Comparison of ENCODE assay signal across 22 mouse cellular contexts in genomic region chr3:144703959-144704358, GRCm38 (mm10). TPM values are rescaled to one million over a fixed set of nuclear protein-coding genes. Genes with fewer than 3 reads are reported as not detected.
A peak's percentile ranks its signal among the peaks of the same experiment; 100 is the strongest.
DNase-seq lines count a peak whose midpoint lies in the region; ATAC-seq and TF ChIP-seq lines count a peak whose summit lies in the region.
"Had no signal": no experiment of that assay in that cellular context is flagged by ENCODE, and none has a peak within 500 bp of the region (broad histone marks: within the 10 kb centered on the region; RNA-seq: fewer than 3 reads in every experiment).

No protein-coding gene starts in this region.

- no peaks in the 10 kb centered on the region for H3K27me3 ChIP-seq in small intestine, adult 2 months (ENCODE audit: control insufficient read depth, insufficient read depth, low read length)
- H3K27me3 ChIP-seq: embryonic facial prominence, embryonic 12.5 days; heart, embryonic 12.5 days; neural tube, embryonic 12.5 days had no signal

- peak; percentile 92 for ATAC-seq in activated CD4-positive, CD25-positive, alpha-beta regulatory T cell, adult 4 months
- ATAC-seq: midbrain, embryonic 16.5 days had no signal

- peak overlapping the region; percentile 44; the same call in 1 of the 2 replicates for H3K27ac ChIP-seq in gastrocnemius, adult 2 months
- H3K27ac ChIP-seq in small intestine, adult 2 months (ENCODE audit: insufficient read depth, low read depth, low read length) = peak overlapping the region; percentile 80
- H3K27ac ChIP-seq: embryonic facial prominence, embryonic 12.5 days; forebrain, embryonic 10.5 days; hindbrain, embryonic 10.5 days; liver, embryonic 14.5 days; neural tube, embryonic 12.5 days had no signal

- intact Hi-C loops in gastrocnemius, adult 2 months (cut with DNase I) = no loop called here

- TF ChIP-seq CTCF in gastrocnemius, adult 2 months (IDR thresholded peaks at IDR 0.05) = no peak
- no peak for TF ChIP-seq CTCF in small intestine, adult 2 months (IDR thresholded peaks at IDR 0.05; ENCODE audit: extremely low read depth, insufficient read length, insufficient replicate concordance, low read depth, low read length)

- H3K36me3 ChIP-seq in small intestine, adult 2 months (ENCODE audit: control insufficient read depth, insufficient read depth, low read length) = peaks cover 30% of the 10 kb centered on the region

- DNase-seq in gastrocnemius, adult 2 months = no peak
- DNase-seq in gastrocnemius, postnatal 4 days (ENCODE audit: low spot score in 2 of 2) = no peak
- peak; percentile 58 for DNase-seq in induced T-regulatory cell, adult 2 months (ENCODE audit: low read depth)
- DNase-seq in layer of hippocampus, adult 9-10 months (ENCODE audit: low spot score) = no peak
- DNase-seq in kidney, adult 8-10 months = no peak
- no peak for DNase-seq in thymus, postnatal 14 days
- DNase-seq: adrenal gland, adult 8-10 months; cerebellum, postnatal 10 days; gastrocnemius, postnatal 25 days; kidney, postnatal 10 days; lung, postnatal 4 days; right cerebral cortex, postnatal 25 days; thymus, adult 2 months had no signal

- no peak for TF ChIP-seq POLR2A in small intestine, adult 2 months (IDR thresholded peaks at IDR 0.05; ENCODE audit: low read depth, low read length)

- 0 out of 2 replicates have a peak overlapping the region, but pooled peaks have one; percentile 13 for H3K4me3 ChIP-seq in gastrocnemius, adult 2 months
- H3K4me3 ChIP-seq in small intestine, adult 2 months (ENCODE audit: low read depth, low read length) = no peak overlapping the region
- H3K4me3 ChIP-seq: embryonic facial prominence, embryonic 12.5 days; forebrain, embryonic 10.5 days; heart, embryonic 12.5 days; hindbrain, embryonic 10.5 days; neural tube, embryonic 12.5 days had no signal

- 0 out of 2 replicates have a peak, but pooled peaks cover 4% of the 10 kb centered on the region for H3K4me1 ChIP-seq in small intestine, adult 2 months (ENCODE audit: control insufficient read depth, insufficient read depth, insufficient read length, low read length)
- H3K4me1 ChIP-seq: embryonic facial prominence, embryonic 12.5 days; hindbrain, embryonic 10.5 days; neural tube, embryonic 12.5 days had no signal

- 33% methylated on average over 6 of the region's 6 CpGs for WGBS in small intestine, adult 2 months

RNA-seq across cellular contexts. Expression of gene Sh3glb1, which starts 16.2 kb away (rescaled TPM):
- 100 to 1,000 TPM; 328 to 379 TPM for total RNA-seq in gastrocnemius, adult 2 months (2021)
- total RNA-seq in gastrocnemius, postnatal 4 days (2021) = 100 to 1,000 TPM; 276 to 331 TPM
- 10 to 100 TPM; 53.4 to 56.8 TPM for polyA plus RNA-seq in activated CD4-positive, CD25-positive, alpha-beta regulatory T cell, adult 4 months (2017; shearing (Covaris generic))
- 9.2 and 21.5 TPM in 2 replicates for polyA plus RNA-seq in small intestine, adult 2 months (2012; rRNA removed)

RNA-seq across cellular contexts. Expression of gene Clca3a1, which starts 56.8 kb away (rescaled TPM):
- under 1 TPM in 1 of 2 experiments, not detected in 1; 0.15 TPM for total RNA-seq in gastrocnemius, adult 2 months (2021)
- total RNA-seq in gastrocnemius, postnatal 4 days (2021) = under 1 TPM; 0.23 to 0.69 TPM
- under 1 TPM in 1 of 2 experiments, not detected in 1; 0.09 TPM for polyA plus RNA-seq in activated CD4-positive, CD25-positive, alpha-beta regulatory T cell, adult 4 months (2017; shearing (Covaris generic))
- polyA plus RNA-seq in small intestine, adult 2 months (2012; rRNA removed) = 0.88 and 4.2 TPM in 2 replicates
- polyA plus RNA-seq: forebrain, embryonic 10.5 days; hindbrain, embryonic 10.5 days had no signal
